Mouse (Mus musculus) heart, embryonic 11.5 days (tissue): Measurements from ENCODE around the gene Samd4. TPM values are rescaled to one million over a fixed set of nuclear protein-coding genes. Genes with fewer than 3 reads are reported as not detected.

ENCODE experiments used
- ATAC-seq: fragments of 200-750 bp; cut with Nextera tagmentation; replicated peaks from 2 replicates; pipeline ENCODE4 v1.8.0; 2017; ENCODE audit warnings: moderate library complexity; ENCODE audit not compliant: insufficient number of reproducible peaks, low FRiP score, low TSS enrichment
- H3K27ac ChIP-seq: fragments of 300-500 bp; sonication (generic); 2 replicates; pipeline ENCODE4 v1.5.1; 2014; ENCODE audit warnings: mild to moderate bottlenecking, low read depth, low read length
- H3K27me3 ChIP-seq: fragments of 300-500 bp; sonication (generic); 2 replicates; pipeline ENCODE4 v1.6.1; 2014; ENCODE audit warnings: mild to moderate bottlenecking, low read length, mixed read lengths; ENCODE audit not compliant: control insufficient read depth, insufficient read depth
- H3K36me3 ChIP-seq: fragments of 300-500 bp; sonication (generic); 2 replicates; pipeline ENCODE4 v1.6.1; 2014; ENCODE audit warnings: mild to moderate bottlenecking, low read length, moderate library complexity, mixed read lengths; ENCODE audit not compliant: control insufficient read depth, insufficient read depth
- H3K4me1 ChIP-seq: fragments of 300-500 bp; sonication (generic); 2 replicates; pipeline ENCODE4 v1.6.1; 2014; ENCODE audit warnings: low read length; ENCODE audit not compliant: control insufficient read depth, insufficient read depth
- H3K4me2 ChIP-seq: fragments of 300-500 bp; sonication (generic); 2 replicates; pipeline ENCODE4 v1.6.1; 2014; ENCODE audit warnings: mild to moderate bottlenecking, moderate library complexity
- H3K4me3 ChIP-seq: fragments of 300-500 bp; sonication (generic); 2 replicates; pipeline ENCODE4 v1.5.1; 2014; ENCODE audit warnings: low read depth, low read length
- H3K9ac ChIP-seq: fragments of 300-500 bp; sonication (generic); 2 replicates; pipeline ENCODE4 v1.6.1; 2014; ENCODE audit warnings: mild to moderate bottlenecking, low read depth, low read length, moderate library complexity
- H3K9me3 ChIP-seq: fragments of 300-500 bp; sonication (generic); replicated peaks from 2 replicates; pipeline ENCODE4 v1.6.1; 2016; ENCODE audit warnings: low read length; ENCODE audit not compliant: control insufficient read depth
- WGBS: fragments of 180-500 bp; shearing (Covaris S2); extraction: QIAGEN DNeasy Blood & Tissue Kit; methylation state at CpG from one replicate; pipeline ENCODE4 v1.1.7; 2014; ENCODE audit not compliant: insufficient replicate concordance; 5-methylcytosine and 5-hydroxymethylcytosine counted together
- polyA plus RNA-seq: library from polyadenylated mRNA; unstranded; fragments of >200 nt; fragmentation: Nextera tagmentation; extraction: Ambion mirVana; gene quantifications from 2 replicates; pipeline ENCODE4 v1.2.1, GENCODE M21; 2014

Samd4 gene
- polyA plus RNA-seq, 1 experiment from 2014 or later: 13.1 TPM

GRCm38 (mm10) chr14:47031542-47031941 is 148.9 kb downstream of the Samd4 start:
- Histone ChIP-seq H3K4me2 (no peak overlapping the region), H3K36me3 (no peaks in the 10 kb centered on the region), H3K4me1 (no peaks in the 10 kb centered on the region), H3K27ac (no peak overlapping the region), H3K27me3 (no peaks in the 10 kb centered on the region), H3K9me3 (no peaks in the 10 kb centered on the region), H3K9ac (no peak overlapping the region), H3K4me3 (no peak overlapping the region)
- no peak for ATAC-seq
- 61% methylated on average over 2 of the region's 2 CpGs for WGBS

GRCm38 (mm10) chr14:47032140-47032539 is 149.5 kb downstream of the Samd4 start:
- no peaks in the 10 kb centered on the region for H3K9me3 ChIP-seq
- H3K4me1 ChIP-seq: no peaks in the 10 kb centered on the region
- no peak overlapping the region; the same call in 1 of the 2 replicates for H3K27ac ChIP-seq
- H3K9ac ChIP-seq: no peak overlapping the region
- 50% methylated on average over 4 of the region's 4 CpGs for WGBS
- H3K36me3 ChIP-seq: no peaks in the 10 kb centered on the region
- H3K4me2 ChIP-seq: no peak overlapping the region
- H3K27me3 ChIP-seq: no peaks in the 10 kb centered on the region
- H3K4me3 ChIP-seq: no peak overlapping the region
- no peak for ATAC-seq

- WGBS: 81% methylated on average over 5 of the region's 5 CpGs
- H3K36me3 ChIP-seq: no peaks in the 10 kb centered on the region
- H3K27ac ChIP-seq: no peak overlapping the region
- no peak overlapping the region for H3K4me3 ChIP-seq
- no peak overlapping the region for H3K9ac ChIP-seq
- H3K4me1 ChIP-seq: no peaks in the 10 kb centered on the region
- no peaks in the 10 kb centered on the region for H3K27me3 ChIP-seq
- H3K9me3 ChIP-seq: no peaks in the 10 kb centered on the region
- ATAC-seq: no peak
- H3K4me2 ChIP-seq: no peak overlapping the region
Measured at GRCm38 (mm10) chr14:47033423-47033822, 150.8 kb downstream of the Samd4 start.

GRCm38 (mm10) chr14:47041699-47042098 is 159.0 kb downstream of the Samd4 start:
- Histone ChIP-seq H3K4me1 (peaks cover 9% of the 10 kb centered on the region; the same call in 1 of the 2 replicates), H3K4me3 (no peak overlapping the region), H3K4me2 (no peak overlapping the region), H3K27me3 (no peaks in the 10 kb centered on the region), H3K36me3 (no peaks in the 10 kb centered on the region), H3K27ac (no peak overlapping the region), H3K9me3 (no peaks in the 10 kb centered on the region), H3K9ac (no peak overlapping the region)
- ATAC-seq: no peak
- WGBS: 81% methylated on average over 3 of the region's 3 CpGs

GRCm38 (mm10) chr14:47049051-47049450 is 166.4 kb downstream of the Samd4 start:
- H3K4me2 ChIP-seq: no peak overlapping the region
- H3K4me1 ChIP-seq: 0 out of 2 replicates have a peak, but pooled peaks cover 3% of the 10 kb centered on the region
- H3K27me3 ChIP-seq: no peaks in the 10 kb centered on the region
- H3K9ac ChIP-seq: no peak overlapping the region
- no peaks in the 10 kb centered on the region for H3K36me3 ChIP-seq
- H3K4me3 ChIP-seq: no peak overlapping the region
- no peak for ATAC-seq
- no peak overlapping the region for H3K27ac ChIP-seq
- H3K9me3 ChIP-seq: no peaks in the 10 kb centered on the region
- WGBS: 87% methylated on average over 6 of the region's 6 CpGs

GRCm38 (mm10) chr14:47051743-47052610 is 169.3 kb downstream of the Samd4 start:
- Histone ChIP-seq H3K27ac (no peak overlapping the region), H3K4me1 (0 out of 2 replicates have a peak, but pooled peaks cover 3% of the 10 kb centered on the region), H3K9me3 (no peaks in the 10 kb centered on the region), H3K4me2 (no peak overlapping the region), H3K36me3 (no peaks in the 10 kb centered on the region), H3K4me3 (no peak overlapping the region), H3K27me3 (no peaks in the 10 kb centered on the region), H3K9ac (no peak overlapping the region)
- ATAC-seq: no peak
- 77% methylated on average over 5 of the region's 5 CpGs for WGBS

GRCm38 (mm10) chr14:47053101-47053500 is 170.4 kb downstream of the Samd4 start:
- Histone ChIP-seq H3K9me3 (no peaks in the 10 kb centered on the region), H3K4me3 (no peak overlapping the region), H3K36me3 (no peaks in the 10 kb centered on the region), H3K9ac (no peak overlapping the region), H3K4me1 (0 out of 2 replicates have a peak, but pooled peaks cover 3% of the 10 kb centered on the region), H3K27ac (no peak overlapping the region), H3K27me3 (no peaks in the 10 kb centered on the region), H3K4me2 (no peak overlapping the region)
- ATAC-seq: no peak
- WGBS: 88% methylated on average over 1 of the region's 1 CpGs

GRCm38 (mm10) chr14:47053824-47054223 is 171.2 kb downstream of the Samd4 start:
- Histone ChIP-seq H3K4me2 (no peak overlapping the region), H3K27ac (no peak overlapping the region), H3K9ac (no peak overlapping the region), H3K4me3 (no peak overlapping the region), H3K9me3 (no peaks in the 10 kb centered on the region), H3K27me3 (no peaks in the 10 kb centered on the region), H3K36me3 (no peaks in the 10 kb centered on the region), H3K4me1 (0 out of 2 replicates have a peak, but pooled peaks cover 3% of the 10 kb centered on the region)
- 73% methylated on average over 5 of the region's 5 CpGs for WGBS
- ATAC-seq: no peak

GRCm38 (mm10) chr14:47058969-47059368 is 176.3 kb downstream of the Samd4 start:
- Histone ChIP-seq H3K4me3 (no peak overlapping the region), H3K4me1 (no peaks in the 10 kb centered on the region), H3K27ac (no peak overlapping the region), H3K36me3 (no peaks in the 10 kb centered on the region), H3K4me2 (no peak overlapping the region), H3K9ac (no peak overlapping the region), H3K27me3 (no peaks in the 10 kb centered on the region), H3K9me3 (no peaks in the 10 kb centered on the region)
- ATAC-seq: no peak
- WGBS: 84% methylated on average over 2 of the region's 2 CpGs
